Mouse (Mus musculus): Measurements from ENCODE around the gene Pip5k1b.

DNA sequence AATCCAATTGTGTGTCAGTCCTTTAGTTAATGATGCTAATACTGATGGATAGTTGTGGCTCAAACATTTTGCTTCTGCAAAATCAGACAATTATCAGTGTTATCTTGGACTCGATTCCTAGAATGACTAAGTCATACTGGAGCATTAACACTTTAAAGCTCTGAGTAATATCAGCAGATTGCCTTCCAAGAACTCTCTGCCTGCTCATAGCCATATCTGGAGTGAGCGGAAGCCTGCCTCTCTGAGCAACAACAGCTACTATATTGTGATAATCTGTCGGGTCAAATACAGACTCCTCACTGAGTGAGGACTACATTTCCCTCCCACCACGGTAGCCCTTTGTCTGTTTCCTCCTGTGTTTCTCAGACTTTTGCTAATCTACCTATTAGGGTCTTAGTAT lies 116.0 kb downstream of the Pip5k1b start:
- TF ChIP-seq CTCF (IDR thresholded peaks at IDR 0.05; ENCODE audit: control insufficient read depth, insufficient read depth, low read length) (no peak), POLR2A (IDR thresholded peaks at IDR 0.05; ENCODE audit: borderline replicate concordance, control insufficient read depth, low read depth, low read length) (no peak)

Measured in bone marrow, adult 2 months (tissue).